8 mouse cellular contexts compared by ENCODE assay signal in genomic region chr6:28831011-28831853, GRCm38 (mm10). TPM values are rescaled to one million over a fixed set of nuclear protein-coding genes. Genes with fewer than 3 reads are reported as not detected.
DNase-seq lines count a peak whose midpoint lies in the region; ATAC-seq and TF ChIP-seq lines count a peak whose summit lies in the region.

Gene Lrrc4, minus strand, starts transcription at chr6:28831747.

- H3K27ac ChIP-seq in kidney, embryonic 16.5 days (ENCODE audit: low read length): no peak within 1 kb of the TSS
- H3K27ac ChIP-seq in forebrain, postnatal 0 days (ENCODE audit: low read depth, low read length): peak within 1 kb of the TSS; percentile 84
- no peak within 1 kb of the TSS for H3K27ac ChIP-seq in liver, embryonic 11.5 days (ENCODE audit: low read depth, low read length)

- peaks cover 19% of the 10 kb centered on the region for H3K4me1 ChIP-seq in kidney, embryonic 16.5 days (ENCODE audit: insufficient read depth, low read length)
- peaks cover 27% of the 10 kb centered on the region for H3K4me1 ChIP-seq in forebrain, postnatal 0 days (ENCODE audit: insufficient read depth)
- peaks cover 18% of the 10 kb centered on the region for H3K4me1 ChIP-seq in liver, embryonic 11.5 days (replicated peaks; ENCODE audit: control insufficient read depth, insufficient read depth, low read length)

- H3K9ac ChIP-seq in kidney, embryonic 16.5 days (replicated peaks; ENCODE audit: low read length): peak within 1 kb of the TSS; percentile 77
- peak within 1 kb of the TSS; percentile 91 for H3K9ac ChIP-seq in forebrain, postnatal 0 days
- H3K9ac ChIP-seq in liver, embryonic 11.5 days (ENCODE audit: low read depth, low read length): peak within 1 kb of the TSS; percentile 39

- peaks cover 5% of the 10 kb centered on the region; the same call in 1 of the 2 replicates for H3K27me3 ChIP-seq in kidney, embryonic 16.5 days (ENCODE audit: insufficient read depth, low read length)
- no peaks in the 10 kb centered on the region for H3K27me3 ChIP-seq in forebrain, postnatal 0 days (ENCODE audit: insufficient read depth, low read length)
- peaks cover 45% of the 10 kb centered on the region for H3K27me3 ChIP-seq in liver, embryonic 11.5 days (replicated peaks; ENCODE audit: control insufficient read depth, insufficient read depth, low read length)

- H3K4me2 ChIP-seq in kidney, embryonic 16.5 days (replicated peaks; ENCODE audit: low read depth, low read length): peak within 1 kb of the TSS; percentile 98
- H3K4me2 ChIP-seq in forebrain, postnatal 0 days (ENCODE audit: low read depth): peak within 1 kb of the TSS; percentile 96
- peak within 1 kb of the TSS; percentile 99 for H3K4me2 ChIP-seq in liver, embryonic 11.5 days

- 35% methylated on average over 27 of the region's 27 CpGs for WGBS in kidney, embryonic 16.5 days
- 25% methylated on average over 27 of the region's 27 CpGs for WGBS in forebrain, postnatal 0 days
- 45% methylated on average over 27 of the region's 27 CpGs for WGBS in liver, embryonic 11.5 days

- no peaks in the 10 kb centered on the region for H3K9me3 ChIP-seq in kidney, embryonic 16.5 days (ENCODE audit: low read length)
- no peaks in the 10 kb centered on the region for H3K9me3 ChIP-seq in forebrain, postnatal 0 days (ENCODE audit: low read length)
- no peaks in the 10 kb centered on the region for H3K9me3 ChIP-seq in liver, embryonic 11.5 days (ENCODE audit: control insufficient read depth, low read length)

- H3K36me3 ChIP-seq in kidney, embryonic 16.5 days (ENCODE audit: insufficient read depth, low read length): no peaks in the 10 kb centered on the region
- no peaks in the 10 kb centered on the region for H3K36me3 ChIP-seq in forebrain, postnatal 0 days (ENCODE audit: insufficient read depth)
- 0 out of 2 replicates have a peak, but pooled peaks cover 3% of the 10 kb centered on the region for H3K36me3 ChIP-seq in liver, embryonic 11.5 days (ENCODE audit: control insufficient read depth, insufficient read depth, low read length)

- DNase-seq in kidney, postnatal 25 days: no peak
- DNase-seq in cerebellum, postnatal 25 days: peak; percentile 59 to 64
- DNase-seq in forebrain, postnatal 0 days: no peak
- no peak for DNase-seq in liver, embryonic 11.5 days (ENCODE audit: low spot score)
- DNase-seq in urinary bladder, adult 2 months (ENCODE audit: low spot score): no peak
- no peak for DNase-seq in urinary bladder, postnatal 4 days (ENCODE audit: low spot score in 2 of 2)
- no peak for DNase-seq in lung, postnatal 4 days

- peak within 1 kb of the TSS; percentile 67 for H3K4me3 ChIP-seq in kidney, embryonic 16.5 days (ENCODE audit: low read length)
- H3K4me3 ChIP-seq in forebrain, postnatal 0 days (ENCODE audit: low read depth, low read length): peak within 1 kb of the TSS; percentile 64
- peak within 1 kb of the TSS; percentile 58 for H3K4me3 ChIP-seq in liver, embryonic 11.5 days (ENCODE audit: low read depth, low read length)

- ATAC-seq in kidney, embryonic 16.5 days (ENCODE audit: low FRiP score, low TSS enrichment): no peak
- peak; percentile 2; the same call in 1 of the 2 replicates for ATAC-seq in forebrain, postnatal 0 days
- ATAC-seq in liver, embryonic 11.5 days (replicated peaks; ENCODE audit: low FRiP score): no peak

- TF ChIP-seq CTCF in forebrain, postnatal 0 days (IDR thresholded peaks at IDR 0.05; ENCODE audit: low read depth): no peak

RNA-seq across cellular contexts. Expression of gene Lrrc4, which starts in this region (rescaled TPM):
- polyA plus RNA-seq in kidney, embryonic 16.5 days (2015; fragmentation: Nextera tagmentation; extraction: Ambion mirVana): 1.6 TPM in 2 replicates
- 32.9 and 37.1 TPM in 2 replicates for total RNA-seq in forebrain, postnatal 0 days (2014; rRNA removed)
- polyA plus RNA-seq in forebrain, postnatal 0 days (2015; fragmentation: Nextera tagmentation; extraction: Ambion mirVana): 4.0 and 5.4 TPM in 2 replicates
- polyA plus RNA-seq in liver, embryonic 11.5 days (2014; fragmentation: Nextera tagmentation; extraction: Ambion mirVana): 0.56 and 0.62 TPM in 2 replicates
- polyA plus RNA-seq in urinary bladder, adult 2 months (2012; rRNA removed): 1.8 and 2.6 TPM in 2 replicates

Comparison
In these comparisons a context has a peak if more than half of its experiments do, and no peak if none do; other contexts are left out.
1. H3K9ac ChIP-seq: peak in every context shown above with its lines; median percentile 91 in forebrain, postnatal 0 days; 77 in kidney, embryonic 16.5 days; 39 in liver, embryonic 11.5 days.
2. DNase-seq: peak in cerebellum, postnatal 25 days (2 of 2); none in kidney, postnatal 25 days (0 of 2), forebrain, postnatal 0 days (single experiment), liver, embryonic 11.5 days (single experiment), urinary bladder, adult 2 months (single experiment), urinary bladder, postnatal 4 days (0 of 2) and lung, postnatal 4 days (0 of 2).
3. Peak in every context shown above with its lines, with median percentiles within 50 percentile points of each other: H3K4me2 ChIP-seq and H3K4me3 ChIP-seq.